Mouse (Mus musculus) v-Abl transformed pro-B cells (cell line): ENCODE data around the gene Cdk9.

Source experiments
- in situ Hi-C, 2 experiments: fragments of 400-800 bp; cut with MboI; formaldehyde crosslinking; loops; one replicate each; pipeline ENCODE4 v1.15.1; 2025; ENCODE audit not compliant: unreplicated experiment in 2 of 2

Cdk9 gene

DNA sequence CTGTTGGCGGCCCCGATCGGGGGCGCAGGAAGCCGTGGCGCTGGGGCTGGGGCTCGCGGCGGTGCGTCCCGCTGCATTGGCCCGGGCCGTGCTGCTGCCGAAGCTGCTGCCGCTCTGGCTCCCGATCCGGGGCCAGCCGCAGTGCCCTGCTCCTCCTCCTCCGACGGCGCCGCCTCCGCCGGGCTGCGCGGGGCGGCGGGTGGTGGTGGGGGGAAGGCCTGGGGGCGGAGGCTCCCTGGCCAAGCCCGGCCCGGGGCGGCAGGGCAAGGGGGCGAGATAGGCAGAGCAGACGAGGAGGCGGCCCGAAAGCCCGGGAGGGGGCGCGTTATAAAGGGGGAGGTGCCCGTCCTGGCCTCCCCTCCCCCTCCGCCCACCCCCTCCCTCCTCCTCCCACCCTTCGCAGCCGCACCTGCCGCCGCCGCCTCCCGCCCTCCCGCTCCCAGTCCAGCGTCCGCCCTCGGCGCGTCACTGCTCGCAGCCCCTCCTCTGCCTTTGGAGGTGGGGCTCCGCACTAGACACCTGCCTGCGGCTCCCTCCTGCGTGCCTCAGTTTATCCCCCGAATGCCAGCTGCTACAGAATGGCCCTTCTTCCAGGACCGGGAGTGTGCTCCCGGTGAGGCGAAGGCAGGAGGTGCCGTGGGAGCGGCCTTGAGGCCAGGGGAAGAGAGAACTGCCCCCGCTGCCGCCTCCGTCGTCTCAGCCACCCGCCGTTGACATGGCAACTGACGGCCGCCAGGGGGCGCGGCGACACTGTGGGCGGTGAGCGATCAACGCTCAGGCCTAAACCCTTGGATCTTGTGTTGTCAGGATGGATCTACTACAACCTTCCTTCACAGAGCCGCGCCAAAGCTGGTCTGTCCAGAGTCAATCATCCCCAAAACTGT, at the start of gene Cdk9:
TSS of gene Cdk9 (minus strand) at position 143 of the 884 bp plus-strand sequence.
- in situ Hi-C loops, result loop anchor here (5.0 kb wide), 1 partner anchor 44 kb away; the partner anchor contains the start of gene Tor2a (in 2 of the 2)

DNA sequence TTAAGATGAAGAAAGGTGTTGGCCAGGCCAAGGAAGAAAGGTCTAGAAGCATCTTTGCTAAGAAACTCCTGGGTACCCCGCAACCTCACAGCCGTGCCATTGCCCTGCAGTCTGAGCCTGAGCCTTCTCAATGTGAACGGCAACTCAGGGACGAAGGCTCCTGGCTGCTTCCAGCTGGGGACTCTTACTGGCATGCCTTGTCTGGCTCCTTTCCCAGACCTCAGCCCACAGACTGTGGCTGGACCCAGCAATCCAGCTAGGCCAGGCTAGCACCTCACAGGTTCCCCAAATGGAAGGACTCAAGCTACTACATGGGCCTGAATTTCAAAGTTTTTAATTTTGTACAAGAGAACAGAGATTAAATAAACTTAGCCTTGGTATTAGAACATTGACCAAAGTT, 49.0 kb upstream of the Cdk9 start:
- in situ Hi-C loops, result loop anchor here (25.0 kb wide), 2 partner anchors 375 to 1950 kb away; partner anchors contain the start of genes 1700001O22Rik (in 1 of the 2), Garnl3 (in 1 of the 2) and Ntmt1 (in 1 of the 2)

DNA sequence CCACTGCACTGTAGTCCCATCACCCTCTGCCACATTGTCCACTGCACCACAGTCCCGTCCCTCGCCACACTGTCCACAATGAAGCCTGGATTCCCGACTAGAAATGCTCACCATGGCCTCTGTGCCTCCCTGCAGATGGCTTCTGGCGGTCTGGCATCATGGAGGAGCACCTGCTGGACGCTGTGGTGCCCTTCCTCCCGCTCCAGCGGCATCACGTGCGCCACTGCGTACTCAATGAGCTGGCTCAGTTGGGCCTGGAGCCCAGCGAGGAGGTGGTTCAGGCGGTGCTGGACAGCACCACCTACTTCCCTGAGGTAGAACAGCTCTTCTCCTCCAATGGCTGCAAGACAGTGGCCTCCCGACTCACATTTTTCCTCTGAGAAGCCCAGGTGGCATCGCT, 48.5 kb upstream of the Cdk9 start:
- in situ Hi-C loops, result loop anchor here (25.0 kb wide), 2 partner anchors 376 to 1949 kb away; partner anchors contain the start of genes 1700001O22Rik (in 1 of the 2), Garnl3 (in 1 of the 2) and Ntmt1 (in 1 of the 2)

DNA sequence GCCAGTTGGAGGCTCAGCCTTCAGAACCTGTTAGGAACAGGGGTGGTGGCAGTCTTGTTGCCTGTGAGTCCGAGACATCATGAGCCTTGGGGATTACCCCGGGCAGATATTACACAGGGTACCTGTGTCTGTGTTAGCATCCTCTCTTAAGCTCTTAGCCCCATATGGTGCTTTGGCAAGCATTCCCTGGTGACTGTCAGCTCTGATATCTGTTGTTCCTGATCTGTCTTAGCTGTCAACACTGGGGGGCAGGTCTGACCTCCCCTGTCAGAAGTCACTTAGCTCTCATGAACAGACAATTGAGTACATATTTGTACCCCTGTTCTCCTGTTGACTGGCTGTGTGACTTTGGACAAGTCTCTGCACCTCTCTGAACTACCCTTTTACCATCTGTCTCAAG, 46.1 kb upstream of the Cdk9 start:
- in situ Hi-C loops, result loop anchor here (5.0 to 25.0 kb wide), 5 partner anchors 47 to 1947 kb away; partner anchors contain the start of genes Cdk9 (in 2 of the 2), 1700001O22Rik (in 1 of the 2), Garnl3 (in 1 of the 2) and Ntmt1 (in 1 of the 2)

DNA sequence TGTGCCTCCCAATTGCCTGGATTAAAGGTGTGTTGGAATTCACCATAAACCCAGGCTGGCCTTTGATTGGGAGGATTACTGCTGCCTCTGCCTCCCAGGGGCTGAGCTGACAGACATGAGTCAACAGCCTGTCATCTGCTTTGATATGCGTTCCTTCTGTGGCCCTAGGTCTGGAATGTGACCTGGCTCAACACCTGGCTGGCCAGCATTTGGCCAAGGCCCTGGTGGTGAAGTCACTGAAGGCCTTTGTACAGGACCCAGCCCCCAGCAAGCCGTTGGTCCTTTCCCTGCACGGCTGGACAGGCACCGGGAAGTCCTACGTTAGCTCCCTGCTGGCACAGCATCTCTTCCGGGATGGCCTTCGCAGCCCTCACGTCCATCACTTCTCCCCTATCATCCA, 45.6 kb upstream of the Cdk9 start:
- in situ Hi-C loops, result loop anchor here (5.0 to 25.0 kb wide), 5 partner anchors 46 to 1946 kb away; partner anchors contain the start of genes Cdk9 (in 2 of the 2), 1700001O22Rik (in 1 of the 2), Garnl3 (in 1 of the 2) and Ntmt1 (in 1 of the 2)

DNA sequence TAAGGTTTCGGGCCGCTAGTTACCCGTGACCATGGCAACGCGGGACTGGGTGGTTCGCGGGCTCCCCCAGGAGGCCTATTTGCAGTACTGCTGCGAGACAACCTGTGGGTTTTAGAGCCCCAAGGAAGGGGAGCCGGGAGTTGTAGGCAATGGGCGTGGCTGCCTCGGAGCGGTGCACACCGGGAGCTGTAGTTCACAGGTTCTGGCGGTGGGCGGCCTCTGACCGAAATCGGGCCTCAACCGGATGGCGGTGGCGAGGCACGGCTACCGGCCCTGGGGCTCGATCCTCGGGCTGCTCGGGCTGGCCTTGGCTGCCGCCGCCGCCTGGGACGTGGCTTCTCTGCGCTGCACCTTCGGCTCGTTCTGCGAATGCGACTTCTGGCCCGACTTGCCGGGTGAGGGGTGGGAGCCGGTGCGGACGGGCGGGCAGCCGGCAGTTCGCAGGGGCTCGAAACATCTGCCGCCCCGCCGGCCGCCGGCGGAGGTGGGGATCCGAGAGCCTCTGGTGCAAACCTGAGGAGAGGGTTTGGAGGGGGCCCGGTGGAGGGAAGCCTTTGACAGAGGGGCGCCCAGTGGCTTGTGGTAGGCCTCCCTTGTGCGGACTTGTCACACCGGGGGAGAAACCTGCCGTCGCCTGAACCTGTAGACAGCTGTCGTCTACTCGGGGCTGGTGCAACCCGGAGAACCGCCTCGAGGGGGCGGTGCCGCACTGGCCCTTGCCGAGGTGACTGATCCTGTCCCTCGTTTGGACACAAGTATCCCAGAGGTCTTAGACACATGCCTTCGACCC, 44.4 kb upstream of the Cdk9 start, which contains the start of gene Tor2a:
TSS of gene Tor2a (plus strand) at position 179 of the 790 bp plus-strand sequence.
- in situ Hi-C loops, result loop anchor here (5.0 to 25.0 kb wide), 5 partner anchors 45 to 1945 kb away; partner anchors contain the start of genes Cdk9 (in 2 of the 2), 1700001O22Rik (in 1 of the 2), Garnl3 (in 1 of the 2) and Ntmt1 (in 1 of the 2)

DNA sequence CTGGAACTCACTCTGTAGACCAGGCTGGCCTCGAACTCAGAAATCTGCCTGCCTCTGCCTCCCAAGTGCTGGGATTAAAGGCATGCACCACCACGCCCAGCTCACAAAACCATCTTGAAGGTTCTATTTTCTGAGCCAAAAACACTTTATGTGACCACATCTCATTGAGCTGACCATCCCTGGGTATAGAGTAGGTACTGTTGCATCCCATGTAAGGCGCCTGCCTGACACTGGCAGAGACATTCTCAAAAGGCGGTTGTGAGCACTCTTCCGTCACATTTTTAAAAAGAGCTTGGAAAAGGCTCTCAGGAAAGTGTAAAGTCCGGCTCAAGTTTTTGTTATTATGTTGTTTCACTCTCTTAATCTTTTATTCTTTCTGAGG, 43.8 kb upstream of the Cdk9 start:
- in situ Hi-C loops, result loop anchor here (5.0 to 25.0 kb wide), 5 partner anchors 44 to 1944 kb away; partner anchors contain the start of genes Cdk9 (in 2 of the 2), 1700001O22Rik (in 1 of the 2), Garnl3 (in 1 of the 2) and Ntmt1 (in 1 of the 2)

DNA sequence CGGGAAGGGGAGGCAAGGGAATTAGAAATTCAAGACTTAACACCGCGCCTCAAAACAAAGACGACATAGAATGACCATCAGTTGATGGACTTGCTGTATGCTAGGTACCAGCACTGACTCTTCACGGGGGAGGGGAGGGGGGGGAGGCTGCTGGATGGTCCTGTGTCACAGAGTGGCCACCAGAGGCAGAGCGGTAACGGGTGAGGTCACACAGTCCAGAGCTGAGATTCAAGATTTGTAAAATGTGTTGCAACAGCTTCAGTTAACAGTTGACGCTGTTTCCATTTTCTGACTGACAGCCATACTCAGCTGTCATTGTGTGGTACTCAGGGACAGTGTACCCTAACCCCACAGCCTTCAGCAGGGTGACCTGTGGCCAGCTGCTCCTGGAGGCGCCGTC, 39.3 kb upstream of the Cdk9 start:
- in situ Hi-C loops, result loop anchor here (25.0 kb wide), 2 partner anchors 385 to 1940 kb away; partner anchors contain the start of genes 1700001O22Rik (in 1 of the 2), Garnl3 (in 1 of the 2) and Ntmt1 (in 1 of the 2)

DNA sequence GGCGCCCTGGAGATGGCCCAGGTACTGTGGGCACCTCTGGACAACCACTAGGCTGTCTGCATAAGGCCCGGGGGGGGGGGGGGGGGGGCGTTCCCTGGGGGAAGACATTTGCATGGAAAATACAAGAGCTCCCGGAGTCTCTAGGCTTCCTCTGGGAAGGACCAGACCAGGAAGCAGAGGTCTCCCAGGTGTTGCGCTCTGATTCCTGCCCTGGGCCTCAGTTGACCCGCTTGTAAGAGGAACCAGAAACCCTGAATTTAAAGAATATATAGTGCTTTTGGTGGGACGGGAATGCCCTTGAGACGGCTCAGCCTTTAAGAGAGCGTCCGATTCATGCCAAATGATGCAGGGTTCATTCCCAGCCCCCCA, 38.8 kb upstream of the Cdk9 start:
- in situ Hi-C loops, result loop anchor here (25.0 kb wide), 2 partner anchors 386 to 1939 kb away; partner anchors contain the start of genes 1700001O22Rik (in 1 of the 2), Garnl3 (in 1 of the 2) and Ntmt1 (in 1 of the 2)

DNA sequence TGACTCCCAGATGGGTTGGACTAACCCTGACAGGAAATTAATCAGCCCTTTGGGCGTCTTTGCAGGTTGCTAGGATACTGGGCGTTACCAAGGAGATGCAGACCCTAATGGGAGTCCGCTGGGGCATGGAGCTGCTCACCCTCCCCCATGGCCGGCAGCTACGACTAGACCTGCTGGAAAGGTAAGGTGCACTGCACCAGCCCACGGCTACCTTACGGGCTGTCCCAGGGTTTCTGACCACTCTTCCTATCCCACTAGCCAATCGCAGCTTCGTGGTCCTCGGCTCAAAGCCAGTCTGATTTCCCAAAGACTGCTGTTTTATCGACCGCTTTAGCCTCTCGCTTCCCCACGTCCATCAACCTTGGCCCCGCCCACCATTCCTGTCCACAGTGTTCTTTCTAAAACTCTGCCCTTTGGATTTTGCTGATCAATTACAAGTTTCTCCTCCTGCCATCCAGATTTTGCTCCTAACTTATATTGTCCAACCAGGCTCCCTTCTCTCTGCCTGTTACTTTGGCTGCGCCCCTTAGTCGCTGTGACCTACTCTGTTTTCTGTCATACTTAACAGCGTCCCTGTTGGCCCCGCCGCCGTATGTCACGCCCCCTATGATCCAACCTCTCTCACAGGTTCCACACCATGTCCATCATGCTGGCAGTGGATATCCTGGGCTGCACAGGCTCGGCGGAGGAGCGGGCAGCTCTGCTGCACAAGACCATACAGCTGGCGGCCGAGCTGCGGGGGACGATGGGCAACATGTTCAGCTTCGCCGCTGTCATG, 38.2 kb upstream of the Cdk9 start:
- in situ Hi-C loops, result loop anchor here (25.0 kb wide), 2 partner anchors 386 to 1939 kb away; partner anchors contain the start of genes 1700001O22Rik (in 1 of the 2), Garnl3 (in 1 of the 2) and Ntmt1 (in 1 of the 2)

DNA sequence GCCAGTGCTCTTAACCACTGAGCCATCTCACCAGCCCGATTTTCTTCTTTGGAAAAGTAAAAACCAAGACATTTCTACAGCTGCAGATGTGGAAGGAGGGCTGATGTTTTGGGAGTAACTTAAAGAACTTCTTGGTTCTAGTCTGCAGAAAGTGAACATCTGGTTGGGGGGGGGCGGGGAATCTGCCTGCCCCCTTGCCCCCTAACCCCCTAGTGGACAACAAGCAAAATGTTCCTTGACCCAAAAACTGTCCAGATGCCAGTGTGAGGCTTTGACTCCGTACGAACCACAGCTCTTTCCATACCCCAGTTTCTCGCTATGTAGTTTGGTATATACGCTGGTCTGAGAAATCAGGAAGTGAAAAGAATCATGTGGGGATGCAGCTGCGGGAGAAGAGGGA, 37.3 kb upstream of the Cdk9 start:
- in situ Hi-C loops, result loop anchor here (25.0 kb wide), 2 partner anchors 387 to 1938 kb away; partner anchors contain the start of genes 1700001O22Rik (in 1 of the 2), Garnl3 (in 1 of the 2) and Ntmt1 (in 1 of the 2)

DNA sequence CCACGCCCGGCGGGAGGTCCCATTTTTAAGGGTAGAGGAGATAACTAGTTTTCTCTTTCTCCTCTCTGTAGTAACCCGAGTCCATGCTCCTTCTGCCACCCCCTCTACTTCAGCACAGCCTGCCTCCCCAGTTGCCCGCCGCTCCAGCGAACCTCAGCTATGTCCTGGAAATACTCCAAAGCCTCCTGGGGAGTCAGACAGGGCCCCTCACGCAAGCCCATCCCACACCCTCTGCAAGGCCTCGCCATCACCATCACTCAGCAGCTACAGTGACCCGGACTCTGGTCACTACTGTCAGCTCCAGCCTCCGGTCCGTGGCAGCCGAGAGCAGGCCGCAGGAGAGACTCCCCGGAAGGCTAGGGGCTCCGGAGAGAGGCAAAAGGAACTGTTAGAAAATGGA, 36.2 kb upstream of the Cdk9 start:
- in situ Hi-C loops, result no loop called here

DNA sequence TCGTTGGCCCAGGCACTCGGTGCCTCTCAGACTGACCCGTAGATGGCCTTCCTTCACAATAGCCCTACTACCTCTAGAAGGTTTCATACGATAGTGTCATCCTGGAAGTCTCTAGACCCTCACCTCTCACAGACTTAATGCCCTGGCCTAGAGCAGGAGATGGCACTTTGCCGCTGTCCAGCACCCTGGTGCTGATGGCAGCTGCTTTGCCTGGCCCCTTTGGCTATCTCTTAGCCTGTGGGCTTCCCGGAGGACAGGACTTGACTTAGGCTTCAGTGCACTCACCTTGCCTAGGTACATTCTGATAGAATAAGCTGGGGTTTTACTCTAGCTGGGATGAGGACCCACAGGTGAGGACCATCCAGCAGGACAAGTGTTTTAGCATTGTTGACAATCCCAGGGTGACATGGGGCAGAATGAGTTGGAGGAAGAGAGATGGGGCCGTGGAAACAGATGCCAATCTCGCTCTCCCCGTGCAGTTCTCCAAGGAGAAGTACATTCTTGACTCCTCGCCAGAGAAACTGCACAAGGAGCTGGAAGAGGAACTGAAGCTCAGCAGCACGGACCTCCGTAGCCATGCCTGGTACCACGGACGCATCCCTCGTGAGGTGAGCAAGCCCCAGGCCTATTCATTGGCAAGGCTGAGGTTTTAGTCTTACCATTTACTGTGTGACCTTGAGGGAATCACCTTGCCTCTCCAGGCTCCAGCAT, 31.6 kb upstream of the Cdk9 start:
- in situ Hi-C loops, result no loop called here

DNA sequence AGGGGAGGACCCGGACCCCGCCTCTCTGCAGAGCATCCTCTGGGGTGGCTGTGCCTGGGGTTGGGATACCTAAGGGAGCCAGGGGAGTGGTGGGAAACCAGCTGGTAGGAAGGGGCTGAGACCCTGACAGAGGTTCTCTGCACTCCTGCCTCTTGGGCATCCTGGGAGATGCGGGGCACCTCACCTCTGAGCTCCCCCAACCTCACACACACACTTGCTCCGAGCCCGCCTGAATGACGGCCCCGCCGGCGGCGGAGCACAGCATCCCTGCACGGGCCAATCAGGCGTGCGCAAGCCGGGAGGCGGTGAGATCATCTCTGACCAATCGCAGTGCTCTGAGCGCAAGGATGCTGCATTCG, 29.3 kb upstream of the Cdk9 start:
- in situ Hi-C loops, result no loop called here

DNA sequence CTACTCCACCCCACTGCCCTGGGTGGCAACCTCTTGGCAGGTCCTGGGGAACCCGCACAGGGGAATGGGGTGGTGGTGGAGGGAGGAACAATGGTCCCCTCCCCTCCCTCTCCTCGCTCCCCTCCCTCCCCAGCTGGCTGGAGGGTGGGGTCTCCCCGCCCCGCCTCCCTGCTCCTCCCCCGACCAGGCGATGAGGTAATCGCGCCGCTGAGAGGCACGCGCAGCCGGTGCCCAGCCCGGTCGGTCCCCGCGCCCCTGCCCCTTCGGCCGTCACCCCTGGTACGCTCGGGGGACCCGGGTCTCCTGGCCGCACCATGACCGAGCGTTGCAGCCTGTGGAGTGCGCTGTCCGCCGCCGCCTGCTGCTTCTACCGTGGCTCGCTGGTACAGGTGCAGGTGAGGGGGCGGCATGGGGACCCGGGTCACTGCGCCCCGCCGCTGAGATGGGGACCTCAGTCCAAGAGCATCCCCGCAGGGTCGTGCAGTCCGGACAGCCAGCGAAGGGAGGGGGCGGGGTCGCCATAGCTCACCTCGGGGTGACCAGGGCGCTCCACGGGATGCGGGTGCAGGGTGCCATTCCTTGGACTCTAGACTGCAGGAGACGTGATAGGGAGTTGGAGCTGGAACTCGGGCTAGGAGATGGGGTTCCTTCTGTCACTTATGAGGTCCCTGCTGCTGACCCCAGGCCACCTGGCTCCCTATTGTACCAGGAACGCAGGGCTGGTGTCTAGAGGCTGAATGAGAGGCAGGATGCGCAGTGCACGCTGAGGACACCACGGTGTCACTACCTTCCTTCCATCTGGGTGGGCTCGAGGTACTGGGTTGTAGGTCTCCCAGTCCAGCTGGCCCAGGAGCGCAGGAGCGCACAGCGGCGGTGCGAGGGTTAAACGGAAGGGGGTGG, 28.6 kb upstream of the Cdk9 start:
- in situ Hi-C loops, result no loop called here

DNA sequence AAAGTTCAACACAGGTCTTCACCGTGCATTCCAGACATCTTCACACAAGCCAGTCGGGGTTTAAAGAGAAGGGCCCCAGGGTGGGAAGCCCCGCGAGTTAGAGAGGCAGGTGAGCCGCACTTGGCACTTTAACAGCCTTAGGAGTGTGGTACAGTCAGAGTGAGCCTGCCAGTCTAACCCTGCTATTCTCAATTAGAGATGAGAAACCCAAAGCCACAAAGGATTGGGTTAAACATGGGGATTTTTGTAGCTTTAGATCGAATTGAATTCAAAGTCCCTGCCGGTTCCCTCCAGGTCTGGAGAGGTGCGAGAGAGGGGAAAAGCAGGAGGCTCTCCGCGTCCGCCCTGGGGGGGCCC, 28.0 kb upstream of the Cdk9 start, which contains the start of gene 6330409D20Rik:
TSS of gene 6330409D20Rik (minus strand) at position 101 of the 357 bp plus-strand sequence.
- in situ Hi-C loops, result no loop called here

DNA sequence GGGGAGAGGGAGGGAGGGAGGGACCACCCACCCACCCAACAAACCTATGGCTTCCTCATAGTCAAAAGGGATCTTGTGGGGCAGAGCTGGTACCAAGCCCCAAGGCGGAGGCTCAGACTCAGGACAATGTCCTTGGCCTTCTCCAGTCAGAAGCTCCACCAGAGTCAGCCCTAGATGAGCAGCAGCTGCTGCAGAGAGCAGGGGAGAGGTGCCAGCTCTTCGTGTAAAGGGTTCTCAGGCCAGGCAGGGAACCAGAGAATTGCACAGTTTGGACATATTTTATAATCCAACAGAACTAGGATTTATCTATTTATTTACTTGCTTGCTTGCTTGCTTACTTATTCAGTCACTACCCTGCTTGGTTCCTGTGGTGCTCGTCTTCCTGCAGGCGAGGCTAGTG, 26.4 kb upstream of the Cdk9 start:
- in situ Hi-C loops, result no loop called here

DNA sequence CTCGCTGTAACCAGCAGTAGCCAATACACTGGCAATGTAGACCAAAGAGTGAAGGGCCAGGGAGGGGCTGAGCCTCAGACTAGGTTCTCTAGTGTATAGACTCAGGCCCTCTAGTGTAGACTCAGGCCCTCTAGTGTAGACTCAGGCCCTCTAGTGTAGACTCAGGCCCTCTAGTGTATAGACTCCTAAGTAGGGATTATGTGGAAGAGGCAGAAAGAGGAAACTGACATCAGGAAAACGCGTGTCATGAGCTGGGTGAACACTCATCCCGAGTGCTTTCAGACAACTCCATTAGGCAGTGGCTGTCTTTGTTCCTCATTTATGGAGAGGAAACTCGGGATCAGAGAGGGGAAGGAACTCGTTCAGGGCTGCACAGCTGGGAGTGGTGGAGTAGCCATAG, 24.1 kb upstream of the Cdk9 start:
- in situ Hi-C loops, result no loop called here
